Mouse (Mus musculus) cerebellum, adult 11-12 months (tissue): ENCODE results near the gene Rps21.
A peak's percentile ranks its signal among the peaks of the same experiment; 100 is the strongest.

Experiments used
- DNase-seq: peaks from one replicate; pipeline ENCODE4 v3.0.0; 2022

Gene Rps21

GRCm38 (mm10) chr2:180292906-180293305 is 35.7 kb downstream of the Rps21 start:
- no peak for DNase-seq

- DNase-seq, result no peak
These were observed 43.1 kb downstream of the Rps21 start for GRCm38 (mm10) chr2:180300252-180300651.

- no peak for DNase-seq
These were observed 43.6 kb downstream of the Rps21 start for GRCm38 (mm10) chr2:180300771-180301170.

- no peak for DNase-seq
These were observed 45.0 kb downstream of the Rps21 start for GRCm38 (mm10) chr2:180302201-180302600.

GRCm38 (mm10) chr2:180303468-180303867 is 46.3 kb downstream of the Rps21 start:
- DNase-seq, result no peak

- DNase-seq, result no peak
These were observed 47.4 kb downstream of the Rps21 start for GRCm38 (mm10) chr2:180304554-180304953.

- DNase-seq, result no peak
These were observed 48.3 kb downstream of the Rps21 start for GRCm38 (mm10) chr2:180305490-180305889.

- no peak for DNase-seq
These were observed 48.8 kb downstream of the Rps21 start for GRCm38 (mm10) chr2:180306009-180306408.

- peak; percentile 14 for DNase-seq
These were observed 49.4 kb downstream of the Rps21 start for GRCm38 (mm10) chr2:180306423-180307168.

- no peak for DNase-seq
These were observed 50.5 kb downstream of the Rps21 start for GRCm38 (mm10) chr2:180307680-180308079.
